Mouse (Mus musculus) C2C12 (cell line): ENCODE results near the gene Nova2.

Source experiments
- CEBPB ChIP-seq: IDR thresholded peaks from one replicate; pipeline ENCODE4 v1.6.1; 2011; ENCODE audit warnings: low read depth, mild to moderate bottlenecking, control low read depth, moderate library complexity
- CTCF ChIP-seq: IDR thresholded peaks from one replicate; pipeline ENCODE4 v1.5.1; 2011; ENCODE audit not compliant: control insufficient read depth, insufficient read depth, insufficient read length
- FOSL1 ChIP-seq: IDR thresholded peaks from one replicate; pipeline ENCODE4 v1.8.0; 2011; ENCODE audit warnings: mild to moderate bottlenecking, low read length; ENCODE audit not compliant: poor library complexity, insufficient read depth, severe bottlenecking
- MAX ChIP-seq: IDR thresholded peaks from one replicate; pipeline ENCODE4 v1.6.1; 2011; ENCODE audit warnings: mild to moderate bottlenecking, control low read depth
- MYOD1 ChIP-seq: IDR thresholded peaks from one replicate; pipeline ENCODE4 v1.6.1; 2011; ENCODE audit warnings: low read depth; ENCODE audit not compliant: control insufficient read depth, insufficient read length
- MYOG ChIP-seq: IDR thresholded peaks from one replicate; pipeline ENCODE4 v1.6.1; 2011; ENCODE audit not compliant: control insufficient read depth, insufficient read length; ENCODE audit errors: extremely low read depth
- USF1 ChIP-seq: IDR thresholded peaks from one replicate; pipeline ENCODE4 v1.6.1; 2011; ENCODE audit warnings: low read depth, mild to moderate bottlenecking, control low read depth, moderate library complexity

GRCm38 (mm10) chr7:18910241-18910831 is 15.4 kb upstream of the Nova2 start, which contains the start of gene Ccdc61:
- TF ChIP-seq USF1 (peak; percentile 78), CTCF (no peak), CEBPB (no peak), MYOD1 (no peak), FOSL1 (no peak), MAX (no peak), MYOG (no peak)
